Mouse (Mus musculus) layer of hippocampus, adult 2 months (tissue): Measurements from ENCODE around the gene Mterf2. TPM values are rescaled to one million over a fixed set of nuclear protein-coding genes. Genes with fewer than 3 reads are reported as not detected.

Experiments used
- DNase-seq, 2 experiments: peaks; one replicate each; pipeline ENCODE4 v3.0.0; 2022; ENCODE audit warnings: low spot score in 2 of 2
- H3K27ac ChIP-seq: fragments of 200-600 bp; 2 replicates; pipeline ENCODE4 v1.8.1; 2022
- H3K4me3 ChIP-seq: fragments of 200-600 bp; 2 replicates; pipeline ENCODE4 v1.8.1; 2022; ENCODE audit warnings: mild to moderate bottlenecking
- CTCF ChIP-seq: fragments of 200-600 bp; conservative IDR thresholded peaks from 2 replicates; pipeline ENCODE4 v1.8.1; 2022; ENCODE audit warnings: antibody characterized with exemption, mild to moderate bottlenecking, moderate library complexity
- long read RNA-seq, 2 experiments: library from polyadenylated mRNA; stranded (forward); transcript quantifications; one replicate each; pipeline ENCODE4 v2.0.0; 2021; ENCODE audit warnings: borderline mapping rate in 2 of 2
- total RNA-seq, 2 experiments: library from RNA; stranded (reverse); gene quantifications; 2 replicates each; pipeline ENCODE4 v1.2.3; 2021

Gene Mterf2
- total RNA-seq: 10 to 100 TPM; 18.9 to 22.8 TPM
- long read RNA-seq, experiment 1, transcript Mterf2-201 (3 exons, 1,567 nt): major isoform, 7 of 14 reads
- long read RNA-seq, experiment 1, partial matches to known transcripts: 0 of 14 reads
- long read RNA-seq, experiment 1, other reads (novel, unspliced or antisense): 3 of 14 reads
- long read RNA-seq, experiment 2, transcript Mterf2-201 (3 exons, 1,567 nt): major isoform, 14 of 21 reads
- long read RNA-seq, experiment 2, partial matches to known transcripts: 0 of 21 reads
- long read RNA-seq, experiment 2, other reads (novel, unspliced or antisense): 4 of 21 reads

- peak within 1 kb of the TSS; percentile 95 for H3K27ac ChIP-seq
- H3K4me3 ChIP-seq: peak within 1 kb of the TSS; percentile 92
- TF ChIP-seq CTCF: peak; percentile 53
- DNase-seq: peak; percentile 92 to 98
Measured at GRCm38 (mm10) chr10:85127395-85128287, at the start of gene Mterf2. TSS of gene Mterf2 (minus strand) at chr10:85128027.

- no peak for TF ChIP-seq CTCF
- Histone ChIP-seq H3K27ac (no peak overlapping the region), H3K4me3 (no peak overlapping the region)
- no peak for DNase-seq
Measured at GRCm38 (mm10) chr10:85176640-85177039, 48.8 kb upstream of the Mterf2 start.

- no peak for TF ChIP-seq CTCF
- Histone ChIP-seq H3K4me3 (no peak overlapping the region), H3K27ac (no peak overlapping the region)
- DNase-seq: no peak
Measured at GRCm38 (mm10) chr10:85165306-85165705, 37.5 kb upstream of the Mterf2 start.

GRCm38 (mm10) chr10:85164791-85165190 lies 37.0 kb upstream of the Mterf2 start:
- DNase-seq: no peak
- H3K4me3 ChIP-seq: no peak overlapping the region
- TF ChIP-seq CTCF: no peak
- H3K27ac ChIP-seq: no peak overlapping the region

- peak overlapping the region; percentile 57 for H3K27ac ChIP-seq
- peak in 1 of 2 experiments; percentile 56 for DNase-seq
- no peak overlapping the region; the same call in 1 of the 2 replicates for H3K4me3 ChIP-seq
- TF ChIP-seq CTCF: no peak
Measured at GRCm38 (mm10) chr10:85161745-85162351, 34.0 kb upstream of the Mterf2 start.

- DNase-seq: no peak
- Histone ChIP-seq H3K27ac (no peak overlapping the region), H3K4me3 (no peak overlapping the region)
- TF ChIP-seq CTCF: no peak
Measured at GRCm38 (mm10) chr10:85159989-85160619, 32.3 kb upstream of the Mterf2 start.

- no peak for DNase-seq
- no peak for TF ChIP-seq CTCF
- no peak overlapping the region for H3K27ac ChIP-seq
- H3K4me3 ChIP-seq: no peak overlapping the region
Measured at GRCm38 (mm10) chr10:85157451-85157850, 29.6 kb upstream of the Mterf2 start.

- H3K27ac ChIP-seq: no peak overlapping the region
- TF ChIP-seq CTCF: peak; percentile 99; the same call in 1 of the 2 replicates
- H3K4me3 ChIP-seq: no peak overlapping the region
- DNase-seq: peak; percentile 44 to 62
Measured at GRCm38 (mm10) chr10:85154195-85154594, 26.4 kb upstream of the Mterf2 start.

- Histone ChIP-seq H3K4me3 (no peak overlapping the region), H3K27ac (no peak overlapping the region)
- DNase-seq: no peak
- TF ChIP-seq CTCF: no peak
Measured at GRCm38 (mm10) chr10:85149226-85149625, 21.4 kb upstream of the Mterf2 start.

- TF ChIP-seq CTCF: no peak
- DNase-seq: no peak
- H3K4me3 ChIP-seq: no peak overlapping the region
Measured at GRCm38 (mm10) chr10:85146282-85146681, 18.5 kb upstream of the Mterf2 start.

GRCm38 (mm10) chr10:85141465-85141864 lies 13.6 kb upstream of the Mterf2 start:
- TF ChIP-seq CTCF: no peak
- DNase-seq: no peak
- Histone ChIP-seq H3K27ac (no peak overlapping the region), H3K4me3 (no peak overlapping the region)

More at GRCm38 (mm10) chr10:85146282-85146681, 18.5 kb upstream of the Mterf2 start:
- no peak overlapping the region for H3K27ac ChIP-seq

GRCm38 (mm10) chr10:85136573-85136972 lies 8.7 kb upstream of the Mterf2 start:
- H3K4me3 ChIP-seq: no peak overlapping the region
- no peak for DNase-seq
- TF ChIP-seq CTCF: no peak
- no peak overlapping the region for H3K27ac ChIP-seq
